Mouse (Mus musculus) heart, adult 18-20 months (tissue): ENCODE results near the gene Nfe2l2. TPM values are rescaled to one million over a fixed set of nuclear protein-coding genes. Genes with fewer than 3 reads are reported as not detected.

ENCODE experiments used
- microRNA-seq, 2 experiments: library from miRNA; unstranded; fragments of <30 nt; microRNA quantifications; one replicate each; pipeline ENCODE4 v1.2.0; 2022
- total RNA-seq, 2 experiments: library from RNA; stranded (reverse); gene quantifications; 2 replicates each; pipeline ENCODE4 v1.2.3; 2021

Nfe2l2 gene
- total RNA-seq, 2 experiments from 2014 or later: 58.8 to 61.7 TPM

Small RNAs within 50 kb of the gene (microRNA-seq; reads per million reads assigned to microRNA genes)
- 0 to 0.27 reads per million in 2 experiments for gene Gm24574

Other genes starting within 250 kb of the Nfe2l2 start
- gene Hnrnpa3, start 45.4 kb downstream of the Nfe2l2 start, total RNA-seq: 100 to 1,000 TPM; 157 to 174 TPM
- gene Agps, start 127.5 kb upstream of the Nfe2l2 start, total RNA-seq: 10 to 100 TPM; 32.4 to 33.7 TPM
- 10 to 100 TPM; 11.1 to 13.7 TPM for gene Ttc30b, start 233.9 kb upstream of the Nfe2l2 start, total RNA-seq